Mouse (Mus musculus) bone marrow macrophage, adult 2 months (primary cell): ENCODE results near the gene Serpina6.

ENCODE experiments used
- CTCF ChIP-seq: IDR thresholded peaks from 2 replicates; pipeline ENCODE4 v1.5.1; 2012; ENCODE audit warnings: low read depth, mild to moderate bottlenecking, low read length, moderate library complexity
- POLR2A ChIP-seq: IDR thresholded peaks from 2 replicates; pipeline ENCODE4 v1.6.1; 2012; ENCODE audit warnings: mild to moderate bottlenecking, low read depth, low read length, borderline replicate concordance

- TF ChIP-seq POLR2A (no peak), CTCF (no peak)
Observed at GRCm38 (mm10) chr12:103615734-103616133, 41.3 kb downstream of the Serpina6 start.
